Mouse (Mus musculus): ENCODE results near the gene Bmp10. TPM values are rescaled to one million over a fixed set of nuclear protein-coding genes. Genes with fewer than 3 reads are reported as not detected.
"Not testable (repeated sequence)": the region's sequence is repeated elsewhere in the genome, so short reads cannot be mapped to it uniquely, and the experiment has no call there.

The Bmp10 gene
- polyA plus RNA-seq, 1 experiment from 2014 or later = not detected

- Histone ChIP-seq H3K4me3 (replicated peaks) (no peak overlapping the region), H3K4me1 (replicated peaks) (no peaks in the 10 kb centered on the region), H3K27ac (no peak overlapping the region), H3K36me3 (no peaks in the 10 kb centered on the region), H3K9me3 (no peaks in the 10 kb centered on the region), H3K27me3 (no peaks in the 10 kb centered on the region), H3K9ac (replicated peaks) (no peak overlapping the region), H3K4me2 (no peak overlapping the region)
- no peak for ATAC-seq (ENCODE audit: insufficient number of reproducible peaks, insufficient read depth, low FRiP score, low TSS enrichment, low read depth)
- WGBS = 92% methylated on average over 4 of the region's 4 CpGs
Observed at GRCm38 (mm10) chr6:87447217-87447616, 18.4 kb downstream of the Bmp10 start.

- Histone ChIP-seq H3K36me3 (no peaks in the 10 kb centered on the region), H3K27me3 (no peaks in the 10 kb centered on the region), H3K9me3 (no peaks in the 10 kb centered on the region), H3K4me3 (replicated peaks) (no peak overlapping the region), H3K4me2 (no peak overlapping the region), H3K9ac (replicated peaks) (no peak overlapping the region), H3K27ac (no peak overlapping the region), H3K4me1 (replicated peaks) (no peaks in the 10 kb centered on the region)
- ATAC-seq (ENCODE audit: insufficient number of reproducible peaks, insufficient read depth, low FRiP score, low TSS enrichment, low read depth) = no peak
- WGBS = 78% methylated on average over 3 of the region's 3 CpGs
Observed at GRCm38 (mm10) chr6:87449534-87449933, 20.7 kb downstream of the Bmp10 start.

- Histone ChIP-seq H3K27ac (no peak overlapping the region), H3K9ac (replicated peaks) (no peak overlapping the region), H3K36me3 (no peaks in the 10 kb centered on the region), H3K4me1 (replicated peaks) (no peaks in the 10 kb centered on the region), H3K9me3 (no peaks in the 10 kb centered on the region), H3K4me2 (no peak overlapping the region), H3K4me3 (replicated peaks) (no peak overlapping the region), H3K27me3 (no peaks in the 10 kb centered on the region)
- WGBS = 66% methylated on average over 3 of the region's 3 CpGs
- no peak for ATAC-seq (ENCODE audit: insufficient number of reproducible peaks, insufficient read depth, low FRiP score, low TSS enrichment, low read depth)
Observed at GRCm38 (mm10) chr6:87451016-87451415, 22.2 kb downstream of the Bmp10 start.

DNA sequence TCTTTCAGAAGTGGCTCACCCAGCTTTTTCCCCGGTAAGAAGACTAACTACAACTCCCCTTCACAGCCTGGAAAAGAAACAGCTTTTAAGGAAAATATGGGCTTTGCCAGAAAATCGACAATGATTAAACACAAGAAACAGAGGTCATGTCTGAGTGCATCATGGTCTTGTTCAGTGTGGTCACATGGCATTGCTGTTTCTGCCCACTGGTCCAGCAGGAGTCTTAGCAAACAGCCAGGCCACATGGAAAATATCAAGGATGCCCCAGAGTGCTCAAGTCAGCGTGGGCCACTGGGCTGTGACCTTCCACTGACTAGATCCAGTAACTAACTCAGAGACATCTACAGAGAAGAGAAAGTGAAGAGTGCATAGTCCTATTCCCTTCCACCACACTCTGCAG, 23.0 kb downstream of the Bmp10 start:
- WGBS = 65% methylated on average over 3 of the region's 3 CpGs
- no peak for ATAC-seq (ENCODE audit: insufficient number of reproducible peaks, insufficient read depth, low FRiP score, low TSS enrichment, low read depth)
- no peaks in the 10 kb centered on the region for H3K36me3 ChIP-seq
- H3K4me3 ChIP-seq (replicated peaks) = no peak overlapping the region
- H3K9ac ChIP-seq (replicated peaks) = no peak overlapping the region
- no peaks in the 10 kb centered on the region for H3K4me1 ChIP-seq (replicated peaks)
- H3K9me3 ChIP-seq = no peaks in the 10 kb centered on the region
- no peak overlapping the region for H3K4me2 ChIP-seq
- H3K27ac ChIP-seq = no peak overlapping the region
- no peaks in the 10 kb centered on the region for H3K27me3 ChIP-seq

DNA sequence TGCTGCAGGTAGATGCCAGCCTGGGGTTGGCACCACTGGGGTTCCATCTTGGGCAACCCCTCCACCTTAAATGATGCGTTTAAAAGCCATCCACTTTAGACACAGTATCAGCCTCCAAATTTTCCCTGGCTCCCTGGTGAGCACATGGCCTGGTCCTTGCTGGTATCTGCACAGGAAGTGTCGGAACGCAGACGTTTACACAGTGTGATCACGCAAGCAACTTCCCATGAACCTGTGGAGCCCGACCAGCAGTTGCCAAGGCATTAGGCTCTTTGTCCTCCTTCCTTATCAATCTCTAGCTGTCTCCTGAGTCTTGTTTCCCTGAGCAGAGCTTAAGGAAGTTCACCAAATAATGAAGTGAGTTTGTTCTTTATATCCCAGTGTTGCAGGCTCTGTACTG, 26.7 kb downstream of the Bmp10 start:
- no peaks in the 10 kb centered on the region for H3K9me3 ChIP-seq
- H3K27ac ChIP-seq = no peak overlapping the region
- no peak for ATAC-seq (ENCODE audit: insufficient number of reproducible peaks, insufficient read depth, low FRiP score, low TSS enrichment, low read depth)
- H3K9ac ChIP-seq (replicated peaks) = no peak overlapping the region
- H3K4me3 ChIP-seq (replicated peaks) = no peak overlapping the region
- no peaks in the 10 kb centered on the region for H3K36me3 ChIP-seq
- 76% methylated on average over 6 of the region's 6 CpGs for whole genome bisulfite sequencing
- no peaks in the 10 kb centered on the region for H3K4me1 ChIP-seq (replicated peaks)
- no peak overlapping the region for H3K4me2 ChIP-seq
- no peaks in the 10 kb centered on the region for H3K27me3 ChIP-seq

GRCm38 (mm10) chr6:87466221-87466620, 37.4 kb downstream of the Bmp10 start:
- Histone ChIP-seq H3K4me1 (replicated peaks) (peaks cover 12% of the 10 kb centered on the region), H3K4me3 (replicated peaks) (no peak overlapping the region), H3K4me2 (peak overlapping the region; percentile 47), H3K9me3 (no peaks in the 10 kb centered on the region), H3K36me3 (no peaks in the 10 kb centered on the region), H3K27ac (no peak overlapping the region), H3K9ac (replicated peaks) (no peak overlapping the region), H3K27me3 (no peaks in the 10 kb centered on the region)
- WGBS = 10% methylated on average over 12 of the region's 12 CpGs
- no peak for ATAC-seq (ENCODE audit: insufficient number of reproducible peaks, insufficient read depth, low FRiP score, low TSS enrichment, low read depth)

GRCm38 (mm10) chr6:87467373-87467772, 38.6 kb downstream of the Bmp10 start:
- 100% methylated on average over 1 of the region's 1 CpGs for WGBS
- no peak overlapping the region for H3K4me2 ChIP-seq
- H3K4me1 ChIP-seq (replicated peaks) = peaks cover 12% of the 10 kb centered on the region
- no peaks in the 10 kb centered on the region for H3K9me3 ChIP-seq
- no peaks in the 10 kb centered on the region for H3K36me3 ChIP-seq
- no peak overlapping the region for H3K4me3 ChIP-seq (replicated peaks)
- H3K27ac ChIP-seq = no peak overlapping the region
- no peak for ATAC-seq (ENCODE audit: insufficient number of reproducible peaks, insufficient read depth, low FRiP score, low TSS enrichment, low read depth)
- no peak overlapping the region for H3K9ac ChIP-seq (replicated peaks)
- no peaks in the 10 kb centered on the region for H3K27me3 ChIP-seq

DNA sequence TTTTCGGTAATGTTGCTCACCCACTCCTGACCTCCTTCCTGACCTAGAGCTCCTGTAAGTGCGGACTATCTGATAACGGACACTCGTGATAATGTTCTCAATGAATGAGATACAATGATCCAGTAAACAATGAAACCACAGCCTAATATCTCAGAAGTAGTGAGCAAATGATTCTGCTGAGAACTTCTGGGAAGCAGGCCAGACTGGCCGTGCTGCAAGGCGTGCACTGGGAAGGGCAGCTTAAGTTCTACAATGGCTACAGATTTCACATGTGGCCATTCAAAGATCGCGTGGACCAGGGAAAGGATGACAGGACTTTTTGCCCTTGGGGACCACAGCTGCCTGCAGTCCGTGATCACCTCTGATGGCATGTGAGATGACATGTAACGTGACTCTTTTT, 39.6 kb downstream of the Bmp10 start:
- Histone ChIP-seq H3K4me3 (replicated peaks) (no peak overlapping the region), H3K4me2 (no peak overlapping the region), H3K4me1 (replicated peaks) (peaks cover 12% of the 10 kb centered on the region), H3K36me3 (no peaks in the 10 kb centered on the region), H3K27ac (no peak overlapping the region), H3K27me3 (no peaks in the 10 kb centered on the region), H3K9me3 (no peaks in the 10 kb centered on the region), H3K9ac (replicated peaks) (no peak overlapping the region)
- 89% methylated on average over 10 of the region's 10 CpGs for WGBS
- no peak for ATAC-seq (ENCODE audit: insufficient number of reproducible peaks, insufficient read depth, low FRiP score, low TSS enrichment, low read depth)

- not testable (repeated sequence) for H3K9ac ChIP-seq (replicated peaks); ATAC-seq (ENCODE audit: insufficient number of reproducible peaks, insufficient read depth, low FRiP score, low TSS enrichment, low read depth); H3K4me2 ChIP-seq; H3K9me3 ChIP-seq; H3K27ac ChIP-seq; H3K4me3 ChIP-seq (replicated peaks); H3K27me3 ChIP-seq; H3K36me3 ChIP-seq
- peaks cover 12% of the 10 kb centered on the region for H3K4me1 ChIP-seq (replicated peaks)
- WGBS = 90% methylated on average over 12 of the region's 12 CpGs
Observed at GRCm38 (mm10) chr6:87470098-87470497, 41.3 kb downstream of the Bmp10 start.

GRCm38 (mm10) chr6:87475223-87475622, 46.4 kb downstream of the Bmp10 start:
- Histone ChIP-seq H3K9ac (replicated peaks) (no peak overlapping the region), H3K27me3 (no peaks in the 10 kb centered on the region), H3K27ac (no peak overlapping the region), H3K4me3 (replicated peaks) (no peak overlapping the region), H3K4me1 (replicated peaks) (no peaks in the 10 kb centered on the region), H3K9me3 (no peaks in the 10 kb centered on the region), H3K36me3 (no peaks in the 10 kb centered on the region), H3K4me2 (no peak overlapping the region)
- no peak for ATAC-seq (ENCODE audit: insufficient number of reproducible peaks, insufficient read depth, low FRiP score, low TSS enrichment, low read depth)
- WGBS = 89% methylated on average over 5 of the region's 5 CpGs

GRCm38 (mm10) chr6:87478847-87479246, 50.1 kb downstream of the Bmp10 start:
- WGBS = 52% methylated on average over 4 of the region's 4 CpGs
- no peak overlapping the region for H3K27ac ChIP-seq
- no peak overlapping the region for H3K4me2 ChIP-seq
- H3K9ac ChIP-seq (replicated peaks) = no peak overlapping the region
- no peaks in the 10 kb centered on the region for H3K9me3 ChIP-seq
- H3K36me3 ChIP-seq = no peaks in the 10 kb centered on the region
- H3K27me3 ChIP-seq = no peaks in the 10 kb centered on the region; the same call in none of the 2 replicates
- no peak for ATAC-seq (ENCODE audit: insufficient number of reproducible peaks, insufficient read depth, low FRiP score, low TSS enrichment, low read depth)
- H3K4me3 ChIP-seq (replicated peaks) = no peak overlapping the region
- H3K4me1 ChIP-seq (replicated peaks) = peaks cover 9% of the 10 kb centered on the region; the same call in 1 of the 2 replicates

- no peak overlapping the region for H3K4me3 ChIP-seq (replicated peaks)
- H3K9ac ChIP-seq (replicated peaks) = no peak overlapping the region
- no peaks in the 10 kb centered on the region; the same call in none of the 2 replicates for H3K27me3 ChIP-seq
- H3K27ac ChIP-seq = no peak overlapping the region
- H3K36me3 ChIP-seq = no peaks in the 10 kb centered on the region
- no peak overlapping the region for H3K4me2 ChIP-seq
- no peak for ATAC-seq (ENCODE audit: insufficient number of reproducible peaks, insufficient read depth, low FRiP score, low TSS enrichment, low read depth)
- H3K9me3 ChIP-seq = no peaks in the 10 kb centered on the region
- H3K4me1 ChIP-seq (replicated peaks) = peaks cover 9% of the 10 kb centered on the region; the same call in 1 of the 2 replicates
- WGBS = 55% methylated on average over 5 of the region's 5 CpGs
Observed at GRCm38 (mm10) chr6:87479291-87479999, 50.7 kb downstream of the Bmp10 start.
